Mouse (Mus musculus) CH12F3 (cell line): ENCODE results near the gene Arid2.
"Not testable (repeated sequence)": the region's sequence is repeated elsewhere in the genome, so short reads cannot be mapped to it uniquely, and the experiment has no call there.

Source experiments
- in situ Hi-C: fragments of 300-500 bp; cut with MboI; formaldehyde crosslinking; loops from 2 replicates; pipeline ENCODE4 v1.14.3; 2020; ENCODE audit warnings: low sequenced_read_pairs

Arid2 gene

DNA sequence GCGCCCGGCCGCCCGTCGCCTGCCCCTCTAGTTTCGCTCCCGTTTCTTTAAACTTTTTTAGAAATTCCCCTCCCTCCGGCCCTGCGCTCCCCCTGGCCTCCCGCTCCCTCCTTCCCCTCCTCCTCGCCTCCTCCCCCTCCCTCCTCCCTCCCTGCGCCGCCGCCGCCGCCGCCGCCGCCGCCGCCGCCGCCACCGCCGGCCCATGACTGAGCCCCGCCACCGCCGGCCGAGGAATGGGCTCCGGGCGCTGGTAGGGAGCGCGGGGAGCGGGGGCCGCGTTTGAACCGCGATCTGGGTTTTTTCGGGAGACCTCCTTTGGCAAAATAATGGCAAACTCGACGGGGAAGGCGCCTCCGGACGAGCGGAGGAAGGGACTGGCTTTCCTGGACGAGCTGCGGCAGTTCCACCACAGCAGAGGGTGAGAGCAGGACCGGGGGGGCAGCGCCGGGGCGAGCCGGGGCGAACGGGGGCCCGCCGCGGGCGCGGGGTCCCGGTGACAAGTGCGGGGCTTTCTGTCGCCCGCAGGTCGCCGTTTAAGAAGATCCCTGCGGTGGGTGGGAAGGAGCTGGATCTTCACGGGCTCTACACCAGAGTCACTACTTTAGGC, at the start of gene Arid2:
Gene Arid2 (plus strand): TSS at position 150 of the 607 bp plus-strand sequence.
- in situ Hi-C loops, result loop anchor here (10.0 to 25.0 kb wide), 2 partner anchors 343 to 500 kb away; partner anchors contain the start of gene Ano6

GRCm38 (mm10) chr15:96238071-96238470, 49.2 kb upstream of the Arid2 start:
- in situ Hi-C loops, result no loop called here

GRCm38 (mm10) chr15:96244171-96244570, 43.1 kb upstream of the Arid2 start:
- in situ Hi-C loops, result no loop called here

DNA sequence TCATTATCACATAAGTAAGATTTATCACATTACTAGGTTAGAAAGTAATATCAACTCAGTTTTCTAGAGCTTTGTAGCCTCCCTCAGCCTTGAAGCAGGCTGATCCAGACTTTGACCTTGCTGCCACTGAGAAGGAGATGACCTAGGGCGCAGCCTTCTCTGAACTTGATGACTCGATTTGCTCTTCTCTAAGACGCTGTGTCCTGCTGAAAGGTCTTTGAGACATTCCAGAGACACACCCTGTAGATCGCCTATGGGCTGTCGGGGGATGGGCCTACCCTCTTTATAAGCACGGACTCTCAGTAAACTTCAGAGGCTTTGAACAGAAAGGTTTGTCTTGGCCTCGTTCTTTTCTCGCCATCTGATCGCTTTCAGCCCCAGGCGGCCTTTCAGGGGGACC, 42.6 kb upstream of the Arid2 start:
- in situ Hi-C loops, result not testable (repeated sequence)

GRCm38 (mm10) chr15:96253827-96254226, 33.5 kb upstream of the Arid2 start:
- in situ Hi-C loops, result no loop called here

DNA sequence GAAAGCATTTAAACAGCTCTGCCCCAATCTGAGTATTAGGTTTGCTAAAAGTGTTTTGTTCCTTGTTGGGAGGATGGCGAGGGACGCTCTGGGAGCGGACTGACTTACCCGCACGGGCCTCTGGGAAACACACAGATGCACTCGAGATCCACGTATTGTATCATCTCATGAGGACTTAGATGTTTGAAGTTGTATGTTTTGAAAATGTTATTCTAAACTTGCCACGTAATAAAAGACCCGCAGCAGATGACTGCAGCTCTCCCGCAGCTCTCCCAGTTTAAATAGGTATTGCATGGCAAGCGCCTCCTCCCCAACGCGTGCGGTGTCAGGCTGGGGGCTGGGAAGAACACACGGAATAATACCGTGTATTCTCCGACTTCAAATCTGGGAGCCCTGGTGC, 33.0 kb upstream of the Arid2 start:
- in situ Hi-C loops, result no loop called here

DNA sequence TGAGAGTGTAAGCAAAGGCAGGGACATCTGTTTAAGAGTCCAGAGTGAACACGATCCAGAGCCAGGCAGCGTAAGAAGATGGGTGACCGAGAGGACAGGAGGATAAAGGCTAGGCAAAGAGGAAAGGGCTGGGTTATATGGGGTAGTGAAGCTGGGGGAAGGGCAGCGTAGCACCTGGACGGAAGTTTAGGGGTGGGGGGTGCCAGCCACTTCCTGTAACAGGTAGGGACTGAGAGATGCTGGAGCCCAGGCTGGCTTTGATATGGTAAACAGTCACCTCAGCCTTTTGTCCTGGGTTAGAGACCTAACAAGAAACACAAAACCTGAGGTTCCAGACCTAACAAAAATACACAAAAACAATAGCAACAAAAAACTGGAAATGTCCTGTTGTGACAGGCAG, 29.5 kb upstream of the Arid2 start:
- in situ Hi-C loops, result no loop called here

GRCm38 (mm10) chr15:96264614-96265013, 22.7 kb upstream of the Arid2 start:
- in situ Hi-C loops, result no loop called here

- in situ Hi-C loops, result no loop called here
Observed at GRCm38 (mm10) chr15:96267933-96268332, 19.4 kb upstream of the Arid2 start.

DNA sequence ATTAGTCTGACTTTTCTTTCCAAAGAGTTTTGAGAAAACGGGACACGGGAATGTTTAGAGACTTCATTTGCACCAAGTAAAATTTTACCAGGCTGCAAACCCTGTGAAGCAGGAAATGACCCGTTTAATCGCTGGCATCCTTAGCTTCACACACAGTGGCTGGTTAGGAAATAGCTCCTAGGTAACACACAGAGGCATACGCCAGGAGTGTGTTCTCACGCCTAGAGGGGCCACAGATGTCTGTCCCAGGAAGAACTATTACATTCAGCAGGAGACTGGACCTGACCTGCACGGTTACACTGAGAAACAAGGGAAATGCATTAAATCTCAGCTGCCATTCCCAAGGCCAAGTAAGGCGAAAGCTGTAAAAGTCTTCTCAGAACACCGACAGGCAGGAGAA, 18.7 kb upstream of the Arid2 start:
- in situ Hi-C loops, result no loop called here

DNA sequence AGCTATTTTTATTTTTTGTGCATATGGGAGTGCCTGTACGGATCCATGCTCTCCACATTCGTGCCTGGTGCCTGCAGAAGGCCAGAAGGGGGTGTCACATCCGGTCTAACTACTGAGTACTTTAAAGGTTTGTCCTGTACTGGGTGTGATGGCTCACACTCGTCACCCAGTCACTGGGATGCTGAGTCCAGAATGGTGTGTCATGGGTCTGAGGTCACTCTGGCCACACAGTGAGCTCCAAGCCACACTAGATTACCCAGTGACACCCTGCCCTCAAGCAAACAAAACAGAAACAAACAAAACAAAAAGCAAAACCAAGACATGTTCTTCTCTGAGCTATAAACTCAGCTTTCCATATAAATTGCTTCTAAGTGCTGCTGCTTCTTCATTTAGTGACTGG, 17.9 kb upstream of the Arid2 start:
- in situ Hi-C loops, result no loop called here

- in situ Hi-C loops, result no loop called here
Observed at GRCm38 (mm10) chr15:96270272-96270880, 16.9 kb upstream of the Arid2 start.

DNA sequence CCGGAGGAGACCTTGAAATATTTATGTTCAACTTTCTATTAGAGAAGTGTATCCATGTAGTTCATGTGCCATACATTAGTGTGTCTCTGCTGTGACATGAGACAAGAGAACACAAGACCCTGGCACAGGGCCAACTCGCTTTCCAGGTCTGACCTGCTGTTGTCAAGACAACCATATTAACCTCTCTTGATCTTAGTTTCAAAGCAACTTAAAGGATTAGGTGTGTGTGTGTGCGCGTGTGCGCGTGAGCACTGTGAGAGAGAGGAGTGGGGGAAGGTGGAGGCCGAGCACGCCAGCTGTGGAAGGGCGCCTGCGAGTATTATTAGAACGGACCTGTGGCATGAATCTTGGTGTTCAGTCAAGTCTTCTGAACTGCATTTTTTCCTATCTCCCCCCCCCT, 15.0 kb upstream of the Arid2 start:
- in situ Hi-C loops, result no loop called here

- in situ Hi-C loops, result no loop called here
Observed at GRCm38 (mm10) chr15:96274341-96274740, 13.0 kb upstream of the Arid2 start.

DNA sequence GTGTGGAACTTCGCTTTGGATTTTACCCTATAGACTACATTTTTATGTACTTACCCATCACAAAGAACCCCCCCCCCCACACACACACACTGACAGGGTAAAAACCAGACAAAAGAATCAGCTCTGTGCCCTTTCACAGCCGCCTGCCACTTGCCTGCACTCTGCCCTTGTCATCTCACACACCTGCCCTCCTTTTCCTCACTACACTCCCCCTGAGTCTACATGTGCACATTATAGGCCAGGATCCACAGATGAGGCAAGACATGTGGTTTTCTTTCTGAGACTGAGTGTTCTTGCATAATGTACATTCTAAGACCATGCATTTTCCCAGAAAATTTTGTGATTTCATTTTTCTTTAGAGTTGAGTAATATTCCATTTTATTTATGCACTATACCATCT, 12.1 kb upstream of the Arid2 start:
- in situ Hi-C loops, result loop anchor here (25.0 kb wide), 1 partner anchor 488 kb away; the partner anchor contains the start of gene Ano6

- in situ Hi-C loops, result loop anchor here (25.0 kb wide), 1 partner anchor 489 kb away; the partner anchor contains the start of gene Ano6
Observed at GRCm38 (mm10) chr15:96275810-96276493, 11.4 kb upstream of the Arid2 start.

GRCm38 (mm10) chr15:96277061-96277460, 10.3 kb upstream of the Arid2 start:
- in situ Hi-C loops, result loop anchor here (25.0 kb wide), 1 partner anchor 490 kb away; the partner anchor contains the start of gene Ano6

GRCm38 (mm10) chr15:96281236-96281635, 6.1 kb upstream of the Arid2 start:
- in situ Hi-C loops, result loop anchor here (10.0 to 25.0 kb wide), 2 partner anchors 336 to 494 kb away; partner anchors contain the start of gene Ano6

- in situ Hi-C loops, result loop anchor here (10.0 to 25.0 kb wide), 2 partner anchors 338 to 496 kb away; partner anchors contain the start of gene Ano6
Observed at GRCm38 (mm10) chr15:96283141-96283540, 4.2 kb upstream of the Arid2 start.

GRCm38 (mm10) chr15:96283920-96284431, 3.3 kb upstream of the Arid2 start:
- in situ Hi-C loops, result loop anchor here (10.0 to 25.0 kb wide), 2 partner anchors 339 to 497 kb away; partner anchors contain the start of gene Ano6

DNA sequence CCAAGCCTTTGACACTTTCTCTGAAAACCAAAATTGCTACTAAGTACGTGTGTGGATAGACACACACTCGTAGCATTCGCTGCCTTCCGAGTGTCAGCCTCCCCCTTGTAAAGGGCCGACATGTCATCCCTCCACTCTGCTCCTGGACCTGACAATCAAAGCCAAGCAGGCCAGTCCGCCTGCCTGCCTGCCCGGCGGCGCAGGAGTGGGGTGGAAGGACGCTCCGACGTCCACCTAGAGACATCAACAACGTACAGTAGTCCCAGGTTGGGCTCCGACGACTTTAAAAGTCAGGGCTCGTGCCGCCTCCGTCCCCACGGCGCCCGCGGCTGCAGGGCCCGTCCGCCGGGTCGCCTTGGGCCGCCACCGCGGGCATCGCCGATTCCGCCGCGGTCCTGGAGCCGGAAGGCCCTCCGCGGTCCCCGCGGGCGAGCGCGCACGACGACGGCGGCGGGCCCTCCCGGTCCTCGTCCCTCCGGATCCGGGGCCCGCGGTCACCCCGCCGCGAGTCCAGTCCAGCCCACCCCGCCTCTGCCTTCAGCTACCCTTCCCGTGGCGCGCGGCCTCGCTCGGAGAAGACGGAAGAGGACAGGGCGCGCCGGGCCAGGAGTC, 2.5 kb upstream of the Arid2 start:
- in situ Hi-C loops, result loop anchor here (10.0 to 25.0 kb wide), 2 partner anchors 340 to 498 kb away; partner anchors contain the start of gene Ano6
